ENCODE assay signal across 8 mouse cellular contexts in the genomic region with DNA sequence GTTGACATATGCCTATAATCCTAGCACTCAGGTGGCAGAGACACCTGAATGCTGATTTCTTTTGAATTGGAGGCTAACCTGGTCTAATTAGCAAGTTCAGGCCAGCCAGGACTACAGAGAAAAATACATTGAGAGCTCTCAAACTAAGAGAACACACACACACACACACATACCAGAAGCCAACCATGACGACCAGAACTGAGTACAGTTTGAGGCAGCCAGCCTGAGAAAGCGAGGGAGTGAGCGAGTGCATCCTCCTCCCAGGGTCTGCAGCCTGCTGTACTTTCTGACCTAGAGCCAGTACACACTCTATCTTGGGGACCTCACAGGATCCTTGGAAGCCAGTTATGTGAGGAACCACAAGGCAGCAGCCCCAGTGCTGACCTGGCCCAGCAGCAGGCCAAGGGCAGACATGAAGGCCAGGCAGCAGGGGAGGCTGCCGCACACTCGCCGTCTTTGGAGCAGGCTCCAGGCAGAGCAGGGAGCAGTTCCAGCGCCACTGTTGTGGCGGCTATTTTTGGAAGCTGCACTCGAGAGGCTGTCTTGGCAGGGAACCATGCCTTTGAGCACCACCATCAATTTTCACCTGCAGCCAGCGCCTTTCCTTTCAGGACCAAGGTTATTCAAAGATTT.
DNase-seq lines count a peak whose midpoint lies in the region; ATAC-seq and TF ChIP-seq lines count a peak whose summit lies in the region.

No protein-coding gene starts in this region.

- H3K4me1 ChIP-seq in hindbrain, embryonic 12.5 days: peaks cover 41% of the 10 kb centered on the region
- peaks cover 10% of the 10 kb centered on the region for H3K4me1 ChIP-seq in hindbrain, embryonic 11.5 days (replicated peaks; ENCODE audit: control insufficient read depth, insufficient read depth, low read length)
- peaks cover 4% of the 10 kb centered on the region; the same call in 1 of the 2 replicates for H3K4me1 ChIP-seq in heart, embryonic 16.5 days (ENCODE audit: control insufficient read depth, insufficient read depth, low read length)
- H3K4me1 ChIP-seq in lung, adult 2 months (ENCODE audit: control insufficient read depth, insufficient read depth, low read length): no peaks in the 10 kb centered on the region

- no peak for TF ChIP-seq POLR2A in lung, adult 2 months (IDR thresholded peaks at IDR 0.05; ENCODE audit: borderline replicate concordance, extremely low read depth, low read depth, low read length)

- H3K4me2 ChIP-seq in hindbrain, embryonic 12.5 days (replicated peaks): no peak overlapping the region
- no peak overlapping the region for H3K4me2 ChIP-seq in hindbrain, embryonic 11.5 days (replicated peaks; ENCODE audit: low read depth, low read length)
- H3K4me2 ChIP-seq in heart, embryonic 16.5 days (ENCODE audit: low read depth, low read length): no peak overlapping the region

- H3K9ac ChIP-seq in hindbrain, embryonic 12.5 days: no peak overlapping the region
- no peak overlapping the region for H3K9ac ChIP-seq in hindbrain, embryonic 11.5 days (ENCODE audit: low read depth, low read length)
- no peak overlapping the region for H3K9ac ChIP-seq in heart, embryonic 16.5 days (ENCODE audit: low read length)

- H3K4me3 ChIP-seq in hindbrain, embryonic 12.5 days: no peak overlapping the region
- H3K4me3 ChIP-seq in hindbrain, embryonic 11.5 days (ENCODE audit: low read depth, low read length): no peak overlapping the region
- no peak overlapping the region for H3K4me3 ChIP-seq in heart, embryonic 16.5 days (ENCODE audit: low read length)
- H3K4me3 ChIP-seq in lung, adult 2 months (replicated peaks; ENCODE audit: extremely low read depth, low read depth, low read length): no peak overlapping the region

- H3K27me3 ChIP-seq in hindbrain, embryonic 12.5 days: no peaks in the 10 kb centered on the region
- H3K27me3 ChIP-seq in hindbrain, embryonic 11.5 days (ENCODE audit: control insufficient read depth, insufficient read depth, low read length): no peaks in the 10 kb centered on the region
- no peaks in the 10 kb centered on the region for H3K27me3 ChIP-seq in heart, embryonic 16.5 days (ENCODE audit: control insufficient read depth, insufficient read depth, low read length)

- peak overlapping the region; percentile 35; the same call in 1 of the 2 replicates for H3K27ac ChIP-seq in hindbrain, embryonic 12.5 days
- no peak overlapping the region for H3K27ac ChIP-seq in hindbrain, embryonic 11.5 days (ENCODE audit: low read depth, low read length)
- peak overlapping the region; percentile 66 for H3K27ac ChIP-seq in heart, embryonic 16.5 days (ENCODE audit: low read length)

- 48% methylated on average over 10 of the region's 10 CpGs for WGBS in hindbrain, embryonic 12.5 days
- WGBS in hindbrain, embryonic 11.5 days: 61% methylated on average over 10 of the region's 10 CpGs
- WGBS in heart, embryonic 16.5 days: 33% methylated on average over 10 of the region's 10 CpGs
- 48% methylated on average over 10 of the region's 10 CpGs for WGBS in lung, adult 2 months

- DNase-seq in hindbrain, embryonic 11.5 days (ENCODE audit: low spot score): no peak
- DNase-seq in cerebellum, adult 9-10 months: peak; percentile 51
- peak; percentile 33 for DNase-seq in lung, adult 2 months
- DNase-seq in yolk sac, embryonic 10.5 days (ENCODE audit: low spot score): no peak
- no peak for DNase-seq in urinary bladder, postnatal 10 days (ENCODE audit: low spot score)
- no peak for DNase-seq in thymus, postnatal 14 days

- no peak for TF ChIP-seq CTCF in lung, adult 2 months (IDR thresholded peaks at IDR 0.05; ENCODE audit: insufficient read depth, low read length)

- no peaks in the 10 kb centered on the region for H3K36me3 ChIP-seq in hindbrain, embryonic 12.5 days
- no peaks in the 10 kb centered on the region for H3K36me3 ChIP-seq in hindbrain, embryonic 11.5 days (ENCODE audit: control insufficient read depth, insufficient read depth, low read length)
- H3K36me3 ChIP-seq in heart, embryonic 16.5 days (ENCODE audit: control insufficient read depth, insufficient read depth): no peaks in the 10 kb centered on the region

- H3K9me3 ChIP-seq in hindbrain, embryonic 12.5 days (replicated peaks): no peaks in the 10 kb centered on the region
- H3K9me3 ChIP-seq in hindbrain, embryonic 11.5 days (ENCODE audit: control insufficient read depth, low read length): no peaks in the 10 kb centered on the region
- H3K9me3 ChIP-seq in heart, embryonic 16.5 days (replicated peaks; ENCODE audit: control insufficient read depth, low read length): no peaks in the 10 kb centered on the region

- no peak for ATAC-seq in hindbrain, embryonic 12.5 days (ENCODE audit: low FRiP score)
- ATAC-seq in hindbrain, embryonic 11.5 days (ENCODE audit: low FRiP score): no peak
- ATAC-seq in heart, embryonic 16.5 days (replicated peaks; ENCODE audit: extremely low read depth, insufficient read depth, low FRiP score): peak; percentile 67

Comparison
In these comparisons a context has a peak if more than half of its experiments do, and no peak if none do; other contexts are left out.
1. DNase-seq: peak in cerebellum, adult 9-10 months (single experiment) and lung, adult 2 months (single experiment); none in hindbrain, embryonic 11.5 days (single experiment), yolk sac, embryonic 10.5 days (single experiment), urinary bladder, postnatal 10 days (single experiment) and thymus, postnatal 14 days (single experiment).